Comparison of ENCODE assay signal across 8 mouse cellular contexts in genomic region chrX:48383643-48384042, GRCm38 (mm10). TPM values are rescaled to one million over a fixed set of nuclear protein-coding genes. Genes with fewer than 3 reads are reported as not detected.
A peak's percentile ranks its signal among the peaks of the same experiment; 100 is the strongest.
DNase-seq lines count a peak whose midpoint lies in the region; ATAC-seq and TF ChIP-seq lines count a peak whose summit lies in the region.

No protein-coding gene starts in this region.

- peak; percentile 75 for TF ChIP-seq CTCF in stomach, postnatal 0 days (IDR thresholded peaks at IDR 0.05; ENCODE audit: low read depth)

- DNase-seq in heart, adult 18-20 months: peak; percentile 25 to 79
- DNase-seq in 416B (ENCODE audit: low read depth) (peak; percentile 34), adipocyte (ENCODE audit: low spot score) (peak; percentile 11)
- DNase-seq in embryo, embryonic 10 days (ENCODE audit: low spot score): peak; percentile 23
- DNase-seq in kidney, adult 9 months: peak; percentile 54
- peak; percentile 48 for DNase-seq in stomach, postnatal 0 days (ENCODE audit: low spot score)

- H3K27ac ChIP-seq in heart, embryonic 12.5 days (ENCODE audit: poor library complexity, severe bottlenecking): no peak overlapping the region
- H3K27ac ChIP-seq in stomach, postnatal 0 days (replicated peaks): no peak overlapping the region

- no peaks in the 10 kb centered on the region for H3K27me3 ChIP-seq in heart, embryonic 12.5 days (replicated peaks)
- no peaks in the 10 kb centered on the region for H3K27me3 ChIP-seq in stomach, postnatal 0 days (ENCODE audit: control insufficient read depth, insufficient read depth, low read length)

- no peak overlapping the region for H3K9ac ChIP-seq in heart, embryonic 12.5 days
- H3K9ac ChIP-seq in stomach, postnatal 0 days (ENCODE audit: low read length): no peak overlapping the region

- H3K9me3 ChIP-seq in heart, embryonic 12.5 days (replicated peaks): no peaks in the 10 kb centered on the region
- no peaks in the 10 kb centered on the region for H3K9me3 ChIP-seq in stomach, postnatal 0 days (ENCODE audit: control insufficient read depth, low read length)

- no peaks in the 10 kb centered on the region; the same call in 1 of the 2 replicates for H3K4me1 ChIP-seq in heart, embryonic 12.5 days (replicated peaks)
- no peaks in the 10 kb centered on the region for H3K4me1 ChIP-seq in stomach, postnatal 0 days (replicated peaks; ENCODE audit: control insufficient read depth, insufficient read depth)

- WGBS in heart, embryonic 12.5 days: 47% methylated on average over 7 of the region's 7 CpGs
- WGBS in stomach, postnatal 0 days: 47% methylated on average over 7 of the region's 7 CpGs

- H3K36me3 ChIP-seq in heart, embryonic 12.5 days: peaks cover 66% of the 10 kb centered on the region
- no peaks in the 10 kb centered on the region; the same call in 1 of the 2 replicates for H3K36me3 ChIP-seq in stomach, postnatal 0 days (ENCODE audit: control insufficient read depth, insufficient read depth, low read length)

- no peak for ATAC-seq in heart, embryonic 12.5 days (ENCODE audit: insufficient number of reproducible peaks, low FRiP score)
- ATAC-seq in megakaryocyte, adult 5-6 weeks (ENCODE audit: poor library complexity, severe bottlenecking): peak; percentile 67
- no peak for ATAC-seq in stomach, postnatal 0 days (ENCODE audit: low FRiP score, low TSS enrichment)

- no peak overlapping the region for H3K4me3 ChIP-seq in heart, embryonic 12.5 days
- no peak overlapping the region for H3K4me3 ChIP-seq in stomach, postnatal 0 days (ENCODE audit: low read depth, low read length)

- no peak overlapping the region for H3K4me2 ChIP-seq in heart, embryonic 12.5 days
- no peak overlapping the region for H3K4me2 ChIP-seq in stomach, postnatal 0 days (replicated peaks; ENCODE audit: low read depth)

- TF ChIP-seq EP300 in stomach, postnatal 0 days (optimal IDR thresholded peaks at IDR 0.05): no peak

RNA-seq across cellular contexts. Expression of gene Bcorl1, which starts 42.5 kb away (rescaled TPM):
- 1 to 10 TPM; 5.1 to 6.4 TPM for total RNA-seq in heart, adult 18-20 months (2021)
- polyA plus RNA-seq in heart, embryonic 12.5 days (2016; fragmentation: Nextera tagmentation; extraction: Ambion mirVana): 4.6 and 5.9 TPM in 2 replicates
- total RNA-seq in megakaryocyte, adult 5-6 weeks (2015): 4.6 and 5.5 TPM in 2 replicates
- 3.3 and 4.0 TPM in 2 replicates for total RNA-seq in megakaryocyte, adult 5-6 weeks (2017)
- 2.1 and 2.2 TPM in 2 replicates for polyA plus RNA-seq in stomach, postnatal 0 days (2015; fragmentation: Nextera tagmentation; extraction: Ambion mirVana)
